Mouse (Mus musculus) c-Kit-positive CD71-negative TER-119-negative erythroid progenitor cells, embryonic 14.5 days (primary cell): Measurements from ENCODE around the gene Olfr70.

ENCODE experiments used
- DNase-seq: peaks from one replicate; pipeline ENCODE4 v3.0.0-alpha.2; 2013; ENCODE audit warnings: low read depth

Olfr70 gene

GRCm38 (mm10) chr4:43709869-43710268, 9.3 kb upstream of the Olfr70 start, which contains the start of gene Olfr71:
TSS of gene Olfr71 (minus strand) at chr4:43710255.
- no peak for DNase-seq

GRCm38 (mm10) chr4:43705991-43706390, 5.4 kb upstream of the Olfr70 start:
- no peak for DNase-seq

- DNase-seq = no peak
Observed at GRCm38 (mm10) chr4:43703851-43704250, 3.2 kb upstream of the Olfr70 start.

- no peak for DNase-seq
Observed at GRCm38 (mm10) chr4:43703439-43703838, 2.8 kb upstream of the Olfr70 start.

- DNase-seq = no peak
Observed at GRCm38 (mm10) chr4:43696561-43696960, 4.0 kb downstream of the Olfr70 start.

GRCm38 (mm10) chr4:43695249-43695671, 5.3 kb downstream of the Olfr70 start:
- DNase-seq = no peak

GRCm38 (mm10) chr4:43694439-43695248, 6.0 kb downstream of the Olfr70 start:
- no peak for DNase-seq

GRCm38 (mm10) chr4:43693806-43694241, 6.8 kb downstream of the Olfr70 start:
- DNase-seq = no peak

- no peak for DNase-seq
Observed at GRCm38 (mm10) chr4:43691026-43691425, 9.6 kb downstream of the Olfr70 start.

- DNase-seq = no peak
Observed at GRCm38 (mm10) chr4:43690021-43690420, 10.6 kb downstream of the Olfr70 start.

GRCm38 (mm10) chr4:43679416-43680043, 21.1 kb downstream of the Olfr70 start:
- no peak for DNase-seq

GRCm38 (mm10) chr4:43678541-43678940, 22.1 kb downstream of the Olfr70 start:
- DNase-seq = no peak

- no peak for DNase-seq
Observed at GRCm38 (mm10) chr4:43675608-43676007, 25.0 kb downstream of the Olfr70 start.

- DNase-seq = no peak
Observed at GRCm38 (mm10) chr4:43674974-43675373, 25.6 kb downstream of the Olfr70 start.

GRCm38 (mm10) chr4:43673703-43674102, 26.9 kb downstream of the Olfr70 start:
- no peak for DNase-seq

- peak; percentile 93 for DNase-seq
Observed at GRCm38 (mm10) chr4:43672070-43672469, 28.5 kb downstream of the Olfr70 start.

- DNase-seq = no peak
Observed at GRCm38 (mm10) chr4:43669428-43669794, 31.2 kb downstream of the Olfr70 start.

- DNase-seq = peak; percentile 74
Observed at GRCm38 (mm10) chr4:43668782-43669427, 31.7 kb downstream of the Olfr70 start, which contains the start of the genes Tmem8b and Fam221b. TSS of gene Tmem8b (plus strand) at chr4:43668971. TSS of gene Fam221b (minus strand) at chr4:43669145.

GRCm38 (mm10) chr4:43666412-43666811, 34.2 kb downstream of the Olfr70 start:
- no peak for DNase-seq

GRCm38 (mm10) chr4:43657146-43657545, 43.5 kb downstream of the Olfr70 start:
- DNase-seq = no peak

- peak; percentile 87 for DNase-seq
Observed at GRCm38 (mm10) chr4:43656339-43657109, 44.1 kb downstream of the Olfr70 start, which contains the start of gene Hint2. TSS of gene Hint2 (minus strand) at chr4:43656466.
